Mouse (Mus musculus) heart, postnatal 0 days (tissue): ENCODE data around the gene Phldb1.

Source experiments
- CTCF ChIP-seq: IDR thresholded peaks from 2 replicates; pipeline ENCODE4 v1.5.1; 2016; ENCODE audit warnings: antibody characterized with exemption, control low read depth, low read depth
- EP300 ChIP-seq: IDR thresholded peaks from 2 replicates; pipeline ENCODE4 v1.6.1; 2016; ENCODE audit warnings: antibody characterized with exemption, low read depth

- no peak for TF ChIP-seq CTCF
- TF ChIP-seq EP300, result no peak
Measured at GRCm38 (mm10) chr9:44727441-44727840, 7.6 kb downstream of the Phldb1 start.
